Mouse (Mus musculus): Measurements from ENCODE around the gene Pinlyp. TPM values are rescaled to one million over a fixed set of nuclear protein-coding genes. Genes with fewer than 3 reads are reported as not detected.

Gene Pinlyp
- polyA plus RNA-seq, 1 experiment from 2014 or later: not detected

GRCm38 (mm10) chr7:24566206-24566605 is 20.3 kb upstream of the Pinlyp start:
- 97% methylated on average over 9 of the region's 9 CpGs for WGBS
- Histone ChIP-seq H3K27me3 (ENCODE audit: control insufficient read depth, insufficient read depth, low read length) (no peaks in the 10 kb centered on the region), H3K4me2 (replicated peaks) (no peak overlapping the region), H3K9ac (no peak overlapping the region), H3K27ac (no peak overlapping the region), H3K4me1 (replicated peaks; ENCODE audit: control insufficient read depth, insufficient read depth, low read length) (no peaks in the 10 kb centered on the region), H3K4me3 (replicated peaks; ENCODE audit: low read length) (no peak overlapping the region), H3K36me3 (replicated peaks; ENCODE audit: control insufficient read depth, insufficient read depth) (peaks cover 56% of the 10 kb centered on the region), H3K9me3 (ENCODE audit: control insufficient read depth, low read length) (no peaks in the 10 kb centered on the region)
- DNase-seq (ENCODE audit: low spot score): no peak
- no peak for ATAC-seq (ENCODE audit: low FRiP score)

GRCm38 (mm10) chr7:24565627-24566026 is 19.7 kb upstream of the Pinlyp start:
- no peak overlapping the region for H3K9ac ChIP-seq
- H3K4me1 ChIP-seq (replicated peaks; ENCODE audit: control insufficient read depth, insufficient read depth, low read length): no peaks in the 10 kb centered on the region
- no peak overlapping the region for H3K4me2 ChIP-seq (replicated peaks)
- no peaks in the 10 kb centered on the region for H3K9me3 ChIP-seq (ENCODE audit: control insufficient read depth, low read length)
- H3K27ac ChIP-seq: no peak overlapping the region
- no peak overlapping the region for H3K4me3 ChIP-seq (replicated peaks; ENCODE audit: low read length)
- no peaks in the 10 kb centered on the region for H3K27me3 ChIP-seq (ENCODE audit: control insufficient read depth, insufficient read depth, low read length)
- ATAC-seq (ENCODE audit: low FRiP score): no peak
- H3K36me3 ChIP-seq (replicated peaks; ENCODE audit: control insufficient read depth, insufficient read depth): peaks cover 55% of the 10 kb centered on the region
- no peak for DNase-seq (ENCODE audit: low spot score)
- WGBS: 95% methylated on average over 11 of the region's 11 CpGs

- WGBS: 65% methylated on average over 6 of the region's 6 CpGs
These were observed 18.8 kb upstream of the Pinlyp start for GRCm38 (mm10) chr7:24564607-24565265.

GRCm38 (mm10) chr7:24563837-24564206 is 17.9 kb upstream of the Pinlyp start:
- H3K9ac ChIP-seq: no peak overlapping the region
- H3K4me3 ChIP-seq (replicated peaks; ENCODE audit: low read length): no peak overlapping the region
- H3K27me3 ChIP-seq (ENCODE audit: control insufficient read depth, insufficient read depth, low read length): no peaks in the 10 kb centered on the region
- ATAC-seq (ENCODE audit: low FRiP score) (no peak), DNase-seq (ENCODE audit: low spot score) (no peak)
- no peaks in the 10 kb centered on the region for H3K9me3 ChIP-seq (ENCODE audit: control insufficient read depth, low read length)
- no peak overlapping the region for H3K27ac ChIP-seq
- no peaks in the 10 kb centered on the region for H3K4me1 ChIP-seq (replicated peaks; ENCODE audit: control insufficient read depth, insufficient read depth, low read length)
- peaks cover 59% of the 10 kb centered on the region for H3K36me3 ChIP-seq (replicated peaks; ENCODE audit: control insufficient read depth, insufficient read depth)
- no peak overlapping the region for H3K4me2 ChIP-seq (replicated peaks)
- WGBS: 87% methylated on average over 4 of the region's 4 CpGs

More at GRCm38 (mm10) chr7:24564607-24565265, 18.8 kb upstream of the Pinlyp start:
- Histone ChIP-seq H3K4me2 (replicated peaks) (no peak overlapping the region), H3K4me1 (replicated peaks; ENCODE audit: control insufficient read depth, insufficient read depth, low read length) (no peaks in the 10 kb centered on the region), H3K27me3 (ENCODE audit: control insufficient read depth, insufficient read depth, low read length) (no peaks in the 10 kb centered on the region), H3K9me3 (ENCODE audit: control insufficient read depth, low read length) (no peaks in the 10 kb centered on the region), H3K9ac (no peak overlapping the region), H3K4me3 (replicated peaks; ENCODE audit: low read length) (no peak overlapping the region), H3K36me3 (replicated peaks; ENCODE audit: control insufficient read depth, insufficient read depth) (peaks cover 56% of the 10 kb centered on the region), H3K27ac (no peak overlapping the region)
- DNase-seq (ENCODE audit: low spot score) (peak; percentile 64), ATAC-seq (ENCODE audit: low FRiP score) (peak; percentile 60; the same call in 1 of the 2 replicates)

GRCm38 (mm10) chr7:24563191-24563836 is 17.4 kb upstream of the Pinlyp start:
- Histone ChIP-seq H3K4me3 (replicated peaks; ENCODE audit: low read length) (no peak overlapping the region), H3K4me1 (replicated peaks; ENCODE audit: control insufficient read depth, insufficient read depth, low read length) (no peaks in the 10 kb centered on the region), H3K27ac (no peak overlapping the region), H3K27me3 (ENCODE audit: control insufficient read depth, insufficient read depth, low read length) (no peaks in the 10 kb centered on the region), H3K4me2 (replicated peaks) (no peak overlapping the region), H3K36me3 (replicated peaks; ENCODE audit: control insufficient read depth, insufficient read depth) (peaks cover 54% of the 10 kb centered on the region), H3K9me3 (ENCODE audit: control insufficient read depth, low read length) (no peaks in the 10 kb centered on the region), H3K9ac (no peak overlapping the region)
- ATAC-seq (ENCODE audit: low FRiP score) (no peak), DNase-seq (ENCODE audit: low spot score) (no peak)
- 88% methylated on average over 8 of the region's 8 CpGs for WGBS

- ATAC-seq (ENCODE audit: low FRiP score): no peak
- H3K4me3 ChIP-seq (replicated peaks; ENCODE audit: low read length): no peak overlapping the region
- no peak overlapping the region for H3K4me2 ChIP-seq (replicated peaks)
- no peaks in the 10 kb centered on the region for H3K27me3 ChIP-seq (ENCODE audit: control insufficient read depth, insufficient read depth, low read length)
- no peak overlapping the region for H3K27ac ChIP-seq
- no peak overlapping the region for H3K9ac ChIP-seq
- no peaks in the 10 kb centered on the region for H3K9me3 ChIP-seq (ENCODE audit: control insufficient read depth, low read length)
- peaks cover 35% of the 10 kb centered on the region for H3K36me3 ChIP-seq (replicated peaks; ENCODE audit: control insufficient read depth, insufficient read depth)
- H3K4me1 ChIP-seq (replicated peaks; ENCODE audit: control insufficient read depth, insufficient read depth, low read length): no peaks in the 10 kb centered on the region
- WGBS: 91% methylated on average over 4 of the region's 4 CpGs
- DNase-seq (ENCODE audit: low spot score): no peak
These were observed 15.5 kb upstream of the Pinlyp start for GRCm38 (mm10) chr7:24561450-24561849.

GRCm38 (mm10) chr7:24555786-24556185 is 9.9 kb upstream of the Pinlyp start:
- Histone ChIP-seq H3K9me3 (ENCODE audit: control insufficient read depth, low read length) (no peaks in the 10 kb centered on the region), H3K4me3 (replicated peaks; ENCODE audit: low read length) (no peak overlapping the region), H3K27me3 (ENCODE audit: control insufficient read depth, insufficient read depth, low read length) (no peaks in the 10 kb centered on the region), H3K4me2 (replicated peaks) (no peak overlapping the region), H3K27ac (no peak overlapping the region), H3K4me1 (replicated peaks; ENCODE audit: control insufficient read depth, insufficient read depth, low read length) (no peaks in the 10 kb centered on the region), H3K9ac (no peak overlapping the region), H3K36me3 (replicated peaks; ENCODE audit: control insufficient read depth, insufficient read depth) (peaks cover 30% of the 10 kb centered on the region)
- DNase-seq (ENCODE audit: low spot score): no peak
- WGBS: 93% methylated on average over 10 of the region's 10 CpGs
- no peak for ATAC-seq (ENCODE audit: low FRiP score)

- ATAC-seq (ENCODE audit: low FRiP score) (no peak), DNase-seq (ENCODE audit: low spot score) (no peak)
- Histone ChIP-seq H3K9ac (no peak overlapping the region), H3K27me3 (ENCODE audit: control insufficient read depth, insufficient read depth, low read length) (no peaks in the 10 kb centered on the region), H3K9me3 (ENCODE audit: control insufficient read depth, low read length) (no peaks in the 10 kb centered on the region), H3K36me3 (replicated peaks; ENCODE audit: control insufficient read depth, insufficient read depth) (peaks cover 37% of the 10 kb centered on the region), H3K4me2 (replicated peaks) (no peak overlapping the region), H3K4me3 (replicated peaks; ENCODE audit: low read length) (no peak overlapping the region), H3K4me1 (replicated peaks; ENCODE audit: control insufficient read depth, insufficient read depth, low read length) (no peaks in the 10 kb centered on the region; the same call in 1 of the 2 replicates), H3K27ac (no peak overlapping the region)
- WGBS: 90% methylated on average over 12 of the region's 12 CpGs
These were observed 6.3 kb upstream of the Pinlyp start for GRCm38 (mm10) chr7:24551985-24552759.

- Histone ChIP-seq H3K36me3 (replicated peaks; ENCODE audit: control insufficient read depth, insufficient read depth) (peaks cover 28% of the 10 kb centered on the region), H3K27me3 (ENCODE audit: control insufficient read depth, insufficient read depth, low read length) (no peaks in the 10 kb centered on the region), H3K4me3 (replicated peaks; ENCODE audit: low read length) (peak overlapping the region; percentile 49), H3K9me3 (ENCODE audit: control insufficient read depth, low read length) (no peaks in the 10 kb centered on the region), H3K27ac (no peak overlapping the region), H3K4me2 (replicated peaks) (peak overlapping the region; percentile 58), H3K4me1 (replicated peaks; ENCODE audit: control insufficient read depth, insufficient read depth, low read length) (peaks cover 5% of the 10 kb centered on the region), H3K9ac (peak overlapping the region; percentile 60)
- 37% methylated on average over 13 of the region's 13 CpGs for WGBS
- ATAC-seq (ENCODE audit: low FRiP score) (no peak), DNase-seq (ENCODE audit: low spot score) (no peak)
These were observed 1.7 kb upstream of the Pinlyp start for GRCm38 (mm10) chr7:24547534-24548036.

All from hindbrain, embryonic 14.5 days (tissue).